Mouse (Mus musculus) heart, embryonic 15.5 days (tissue): ENCODE measurements around the gene Ttl. TPM values are rescaled to one million over a fixed set of nuclear protein-coding genes. Genes with fewer than 3 reads are reported as not detected.

Source experiments
- ATAC-seq: fragments of 200-750 bp; cut with Nextera tagmentation; replicated peaks from 2 replicates; pipeline ENCODE4 v1.8.0; 2017; ENCODE audit warnings: low read depth, moderate TSS enrichment; ENCODE audit not compliant: insufficient number of reproducible peaks, insufficient read depth, low FRiP score
- H3K27ac ChIP-seq: fragments of 300-500 bp; sonication (generic); 2 replicates; pipeline ENCODE4 v1.5.1; 2015; ENCODE audit warnings: mild to moderate bottlenecking, inconsistent platforms
- H3K27me3 ChIP-seq: fragments of 300-500 bp; sonication (generic); 2 replicates; pipeline ENCODE4 v1.6.1; 2015; ENCODE audit warnings: inconsistent platforms
- H3K36me3 ChIP-seq: fragments of 300-500 bp; sonication (generic); 2 replicates; pipeline ENCODE4 v1.6.1; 2015; ENCODE audit warnings: mild to moderate bottlenecking, inconsistent platforms
- H3K4me1 ChIP-seq: fragments of 300-500 bp; sonication (generic); replicated peaks from 2 replicates; pipeline ENCODE4 v1.6.1; 2015; ENCODE audit warnings: inconsistent platforms
- H3K4me2 ChIP-seq: fragments of 300-500 bp; sonication (generic); 2 replicates; pipeline ENCODE4 v1.6.1; 2015; ENCODE audit warnings: inconsistent platforms, mild to moderate bottlenecking, moderate library complexity
- H3K4me3 ChIP-seq: fragments of 300-500 bp; sonication (generic); 2 replicates; pipeline ENCODE4 v1.5.1; 2015; ENCODE audit warnings: mild to moderate bottlenecking, inconsistent platforms
- H3K9ac ChIP-seq: fragments of 300-500 bp; sonication (generic); 2 replicates; pipeline ENCODE4 v1.6.1; 2015; ENCODE audit warnings: mild to moderate bottlenecking, inconsistent platforms
- H3K9me3 ChIP-seq: fragments of 300-500 bp; sonication (generic); replicated peaks from 2 replicates; pipeline ENCODE4 v1.6.1; 2016; ENCODE audit warnings: inconsistent platforms
- WGBS: fragments of 180-500 bp; shearing (Covaris S2); methylation state at CpG from one replicate; pipeline ENCODE4 v1.1.7; 2015; ENCODE audit warnings: mixed read lengths; 5-methylcytosine and 5-hydroxymethylcytosine counted together
- polyA plus RNA-seq: library from polyadenylated mRNA; unstranded; fragments of >200 nt; fragmentation: Nextera tagmentation; extraction: Ambion mirVana; gene quantifications from 2 replicates; pipeline ENCODE4 v1.2.1, GENCODE M21; 2015

Ttl gene
- polyA plus RNA-seq, 1 experiment from 2014 or later, result 8.0 TPM

DNA sequence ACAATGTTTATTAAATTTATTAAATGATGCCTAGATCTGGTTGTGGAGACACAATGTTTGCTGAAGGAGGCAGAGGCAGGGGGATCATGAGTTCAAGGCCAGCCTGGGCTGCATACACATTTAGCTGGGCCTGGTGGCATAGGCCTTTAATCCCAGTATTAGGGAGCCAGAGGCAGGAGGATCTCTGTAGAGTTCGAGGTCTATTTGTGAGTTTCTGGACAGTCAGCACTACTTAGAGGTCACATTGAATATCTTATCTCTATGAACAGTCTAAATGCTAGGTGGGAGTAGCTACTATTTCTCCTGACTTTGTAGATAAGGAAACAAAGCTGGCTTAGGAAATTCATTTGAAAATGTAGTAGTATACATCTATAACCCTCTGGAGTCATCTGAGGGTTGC lies 21.8 kb downstream of the Ttl start:
- Histone ChIP-seq H3K27ac (no peak overlapping the region), H3K4me1 (0 out of 2 replicates have a peak, but pooled peaks cover 3% of the 10 kb centered on the region), H3K27me3 (no peaks in the 10 kb centered on the region), H3K9me3 (no peaks in the 10 kb centered on the region), H3K4me3 (no peak overlapping the region), H3K36me3 (peaks cover 10% of the 10 kb centered on the region; the same call in 1 of the 2 replicates), H3K9ac (no peak overlapping the region), H3K4me2 (no peak overlapping the region)
- ATAC-seq, result no peak
- WGBS, result 80% methylated on average over 1 of the region's 1 CpGs

DNA sequence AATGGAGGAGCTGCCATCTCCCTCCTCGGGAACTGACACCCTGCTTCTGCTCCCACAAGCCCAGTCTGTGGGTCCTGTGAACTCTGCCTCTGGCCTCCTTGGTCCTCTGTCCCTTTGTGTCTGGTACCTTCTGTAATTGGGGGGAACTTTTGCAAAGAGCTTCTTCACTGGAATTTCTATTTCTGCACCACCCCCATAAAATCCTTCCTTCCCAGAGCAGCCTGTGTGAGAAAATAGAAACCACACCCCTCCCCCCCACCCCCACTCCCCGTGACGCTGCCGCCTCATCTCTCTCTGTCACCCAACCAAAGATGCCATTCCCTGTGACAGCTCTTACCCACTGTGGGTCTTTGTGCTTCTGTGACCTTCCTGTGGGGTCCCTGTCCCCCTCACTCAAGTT lies 24.6 kb downstream of the Ttl start:
- WGBS, result 35% methylated on average over 4 of the region's 4 CpGs
- no peak overlapping the region for H3K4me3 ChIP-seq
- H3K4me1 ChIP-seq, result 0 out of 2 replicates have a peak, but pooled peaks cover 3% of the 10 kb centered on the region
- no peaks in the 10 kb centered on the region for H3K9me3 ChIP-seq
- peaks cover 7% of the 10 kb centered on the region; the same call in 1 of the 2 replicates for H3K36me3 ChIP-seq
- no peak overlapping the region for H3K9ac ChIP-seq
- no peaks in the 10 kb centered on the region for H3K27me3 ChIP-seq
- ATAC-seq, result no peak
- no peak overlapping the region for H3K4me2 ChIP-seq
- H3K27ac ChIP-seq, result no peak overlapping the region

GRCm38 (mm10) chr2:129092810-129093209 lies 27.1 kb downstream of the Ttl start:
- H3K4me1 ChIP-seq, result 0 out of 2 replicates have a peak, but pooled peaks cover 3% of the 10 kb centered on the region
- ATAC-seq, result no peak
- no peaks in the 10 kb centered on the region for H3K9me3 ChIP-seq
- 85% methylated on average over 12 of the region's 12 CpGs for WGBS
- H3K4me3 ChIP-seq, result no peak overlapping the region
- H3K9ac ChIP-seq, result no peak overlapping the region
- peaks cover 7% of the 10 kb centered on the region; the same call in 1 of the 2 replicates for H3K36me3 ChIP-seq
- no peaks in the 10 kb centered on the region for H3K27me3 ChIP-seq
- H3K27ac ChIP-seq, result no peak overlapping the region
- no peak overlapping the region for H3K4me2 ChIP-seq

GRCm38 (mm10) chr2:129093926-129094724 lies 28.4 kb downstream of the Ttl start:
- no peak for ATAC-seq
- H3K9ac ChIP-seq, result no peak overlapping the region
- no peaks in the 10 kb centered on the region for H3K9me3 ChIP-seq
- no peaks in the 10 kb centered on the region for H3K27me3 ChIP-seq
- H3K36me3 ChIP-seq, result peaks cover 7% of the 10 kb centered on the region; the same call in 1 of the 2 replicates
- no peak overlapping the region for H3K27ac ChIP-seq
- no peak overlapping the region for H3K4me2 ChIP-seq
- H3K4me1 ChIP-seq, result 0 out of 2 replicates have a peak, but pooled peaks cover 3% of the 10 kb centered on the region
- WGBS, result 83% methylated on average over 18 of the region's 18 CpGs
- H3K4me3 ChIP-seq, result no peak overlapping the region

GRCm38 (mm10) chr2:129100784-129101310 lies 35.1 kb downstream of the Ttl start, which contains the start of gene Polr1b:
TSS of gene Polr1b (plus strand) at chr2:129100995.
- Histone ChIP-seq H3K36me3 (peaks cover 24% of the 10 kb centered on the region), H3K4me3 (peak within 1 kb of the TSS; percentile 87), H3K9me3 (no peaks in the 10 kb centered on the region), H3K9ac (peak within 1 kb of the TSS; percentile 77), H3K4me1 (peaks cover 6% of the 10 kb centered on the region), H3K4me2 (peak within 1 kb of the TSS; percentile 90), H3K27ac (0 out of 2 replicates have a peak within 1 kb of the TSS, but pooled peaks have one; percentile 17), H3K27me3 (no peaks in the 10 kb centered on the region)
- WGBS, result under 1% methylated on average over 35 of the region's 35 CpGs
- ATAC-seq, result peak; percentile 98

GRCm38 (mm10) chr2:129112924-129113323 lies 47.2 kb downstream of the Ttl start:
- Histone ChIP-seq H3K4me1 (no peaks in the 10 kb centered on the region), H3K4me2 (no peak overlapping the region), H3K9ac (no peak overlapping the region), H3K9me3 (no peaks in the 10 kb centered on the region), H3K27me3 (no peaks in the 10 kb centered on the region), H3K4me3 (no peak overlapping the region), H3K27ac (no peak overlapping the region), H3K36me3 (peaks cover 66% of the 10 kb centered on the region)
- ATAC-seq, result no peak
- 86% methylated on average over 5 of the region's 5 CpGs for WGBS

DNA sequence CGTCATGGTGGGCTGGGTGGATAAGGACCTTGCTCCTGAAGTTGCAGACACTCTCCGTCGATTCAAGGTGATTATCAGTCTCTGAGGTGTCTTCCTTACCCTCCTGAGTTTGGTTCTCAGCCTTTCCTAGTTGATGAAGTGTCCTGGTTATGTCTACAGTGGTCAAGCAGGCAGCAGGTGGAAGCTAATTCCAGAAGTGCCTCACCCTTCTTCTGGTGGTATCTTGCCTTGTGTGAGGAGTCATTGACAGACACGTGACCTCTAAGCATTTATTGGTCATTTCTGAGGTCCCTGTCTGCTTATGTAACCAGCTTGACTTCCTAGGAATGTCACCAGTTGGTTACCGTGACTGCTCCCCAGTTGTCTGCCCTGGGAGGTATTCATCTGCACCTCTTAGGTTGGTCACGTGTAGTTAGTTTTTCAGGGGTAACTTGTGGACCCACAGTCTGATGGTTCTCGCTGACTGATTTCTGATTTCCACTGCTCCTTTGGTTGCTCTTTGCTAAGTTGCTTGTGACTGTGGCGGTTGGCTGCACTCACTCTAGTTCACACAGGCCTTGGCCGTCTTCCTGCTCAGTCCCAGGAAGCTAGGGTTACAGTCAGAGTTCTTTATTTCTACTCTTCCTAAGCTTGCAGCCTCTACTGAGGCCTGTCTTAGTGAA lies 50.1 kb downstream of the Ttl start:
- H3K4me2 ChIP-seq, result no peak overlapping the region
- ATAC-seq, result no peak
- no peak overlapping the region for H3K4me3 ChIP-seq
- no peaks in the 10 kb centered on the region for H3K27me3 ChIP-seq
- H3K9me3 ChIP-seq, result no peaks in the 10 kb centered on the region
- no peak overlapping the region for H3K9ac ChIP-seq
- H3K27ac ChIP-seq, result no peak overlapping the region
- peaks cover 71% of the 10 kb centered on the region for H3K36me3 ChIP-seq
- H3K4me1 ChIP-seq, result no peaks in the 10 kb centered on the region
- 90% methylated on average over 9 of the region's 9 CpGs for WGBS

- H3K27me3 ChIP-seq, result no peaks in the 10 kb centered on the region
- H3K4me3 ChIP-seq, result no peak overlapping the region
- H3K9ac ChIP-seq, result no peak overlapping the region
- WGBS, result 94% methylated on average over 1 of the region's 1 CpGs
- no peak for ATAC-seq
- no peaks in the 10 kb centered on the region for H3K9me3 ChIP-seq
- no peak overlapping the region for H3K4me2 ChIP-seq
- H3K27ac ChIP-seq, result no peak overlapping the region
- peaks cover 77% of the 10 kb centered on the region for H3K36me3 ChIP-seq
- no peaks in the 10 kb centered on the region for H3K4me1 ChIP-seq
Observed at GRCm38 (mm10) chr2:129116368-129116739, 50.6 kb downstream of the Ttl start.

GRCm38 (mm10) chr2:129118061-129118460 lies 52.3 kb downstream of the Ttl start:
- no peak overlapping the region for H3K4me2 ChIP-seq
- H3K9me3 ChIP-seq, result no peaks in the 10 kb centered on the region
- H3K36me3 ChIP-seq, result peaks cover 84% of the 10 kb centered on the region
- ATAC-seq, result no peak
- no peak overlapping the region for H3K4me3 ChIP-seq
- H3K27me3 ChIP-seq, result no peaks in the 10 kb centered on the region
- no peak overlapping the region for H3K9ac ChIP-seq
- H3K27ac ChIP-seq, result no peak overlapping the region
- no peaks in the 10 kb centered on the region for H3K4me1 ChIP-seq
- 93% methylated on average over 12 of the region's 12 CpGs for WGBS

GRCm38 (mm10) chr2:129121986-129122385 lies 56.2 kb downstream of the Ttl start:
- Histone ChIP-seq H3K9me3 (no peaks in the 10 kb centered on the region), H3K4me2 (no peak overlapping the region), H3K27me3 (no peaks in the 10 kb centered on the region), H3K4me3 (no peak overlapping the region), H3K4me1 (no peaks in the 10 kb centered on the region), H3K27ac (no peak overlapping the region), H3K9ac (no peak overlapping the region), H3K36me3 (peaks cover 84% of the 10 kb centered on the region)
- 93% methylated on average over 8 of the region's 8 CpGs for WGBS
- ATAC-seq, result no peak

GRCm38 (mm10) chr2:129129412-129129929 lies 63.7 kb downstream of the Ttl start, which contains the start of gene Chchd5:
TSS of gene Chchd5 (plus strand) at chr2:129129700.
- H3K9me3 ChIP-seq, result no peaks in the 10 kb centered on the region
- peaks cover 11% of the 10 kb centered on the region for H3K4me1 ChIP-seq
- peak within 1 kb of the TSS; percentile 72 for H3K4me3 ChIP-seq
- peak within 1 kb of the TSS; percentile 82 for H3K4me2 ChIP-seq
- no peaks in the 10 kb centered on the region for H3K27me3 ChIP-seq
- peak within 1 kb of the TSS; percentile 77 for H3K9ac ChIP-seq
- H3K36me3 ChIP-seq, result peaks cover 43% of the 10 kb centered on the region
- peak; percentile 99 for ATAC-seq
- under 1% methylated on average over 35 of the region's 35 CpGs for WGBS
- H3K27ac ChIP-seq, result peak within 1 kb of the TSS; percentile 93
